Mouse (Mus musculus): ENCODE measurements around the gene Gm10644. TPM values are rescaled to one million over a fixed set of nuclear protein-coding genes. Genes with fewer than 3 reads are reported as not detected.

Gene Gm10644
- polyA plus RNA-seq, 1 experiment = not detected

GRCm38 (mm10) chr8:83914860-83915259 is 40.1 kb downstream of the Gm10644 start:
- no peaks in the 10 kb centered on the region for H3K27me3 ChIP-seq (replicated peaks)
- TF ChIP-seq GATA1 (IDR thresholded peaks at IDR 0.05; ENCODE audit: borderline replicate concordance, low read length) (no peak), FLI1 (IDR thresholded peaks at IDR 0.05; ENCODE audit: low read length) (no peak)

GRCm38 (mm10) chr8:83914232-83914631 is 40.8 kb downstream of the Gm10644 start:
- H3K36me3 ChIP-seq (replicated peaks; ENCODE audit: low read length) = peaks cover 4% of the 10 kb centered on the region
- H3K27me3 ChIP-seq (replicated peaks) = peaks cover 3% of the 10 kb centered on the region
- no peak overlapping the region for H3K4me3 ChIP-seq (replicated peaks)
- TF ChIP-seq FLI1 (IDR thresholded peaks at IDR 0.05; ENCODE audit: low read length) (no peak), GATA1 (IDR thresholded peaks at IDR 0.05; ENCODE audit: borderline replicate concordance, low read length) (no peak)
- H3K9me3 ChIP-seq = no peaks in the 10 kb centered on the region
- H3K4me1 ChIP-seq = peaks cover 78% of the 10 kb centered on the region

More at GRCm38 (mm10) chr8:83914860-83915259, 40.1 kb downstream of the Gm10644 start:
- Histone ChIP-seq H3K4me3 (replicated peaks) (peak overlapping the region; percentile 4), H3K36me3 (replicated peaks; ENCODE audit: low read length) (peaks cover 8% of the 10 kb centered on the region), H3K4me1 (peaks cover 72% of the 10 kb centered on the region), H3K9me3 (no peaks in the 10 kb centered on the region)

GRCm38 (mm10) chr8:83911809-83912731 is 42.9 kb downstream of the Gm10644 start:
- Histone ChIP-seq H3K27me3 (replicated peaks) (peaks cover 9% of the 10 kb centered on the region), H3K9me3 (no peaks in the 10 kb centered on the region), H3K36me3 (replicated peaks; ENCODE audit: low read length) (no peaks in the 10 kb centered on the region), H3K4me1 (peaks cover 86% of the 10 kb centered on the region), H3K4me3 (replicated peaks) (no peak overlapping the region)
- TF ChIP-seq GATA1 (IDR thresholded peaks at IDR 0.05; ENCODE audit: borderline replicate concordance, low read length) (no peak), FLI1 (IDR thresholded peaks at IDR 0.05; ENCODE audit: low read length) (no peak)

- H3K4me3 ChIP-seq (replicated peaks) = no peak overlapping the region
- no peaks in the 10 kb centered on the region for H3K9me3 ChIP-seq
- TF ChIP-seq FLI1 (IDR thresholded peaks at IDR 0.05; ENCODE audit: low read length) (no peak), GATA1 (IDR thresholded peaks at IDR 0.05; ENCODE audit: borderline replicate concordance, low read length) (no peak)
- peaks cover 12% of the 10 kb centered on the region for H3K27me3 ChIP-seq (replicated peaks)
- no peaks in the 10 kb centered on the region for H3K36me3 ChIP-seq (replicated peaks; ENCODE audit: low read length)
- H3K4me1 ChIP-seq = peaks cover 93% of the 10 kb centered on the region
Observed at GRCm38 (mm10) chr8:83909311-83909710, 45.7 kb downstream of the Gm10644 start.

- TF ChIP-seq FLI1 (IDR thresholded peaks at IDR 0.05; ENCODE audit: low read length) (no peak), GATA1 (IDR thresholded peaks at IDR 0.05; ENCODE audit: borderline replicate concordance, low read length) (no peak)
Observed at GRCm38 (mm10) chr8:83908583-83908982, 46.4 kb downstream of the Gm10644 start.

GRCm38 (mm10) chr8:83902961-83903666 is 51.9 kb downstream of the Gm10644 start:
- no peaks in the 10 kb centered on the region for H3K36me3 ChIP-seq (replicated peaks; ENCODE audit: low read length)
- H3K27me3 ChIP-seq (replicated peaks) = peaks cover 58% of the 10 kb centered on the region
- H3K4me1 ChIP-seq = peaks cover 87% of the 10 kb centered on the region
- no peaks in the 10 kb centered on the region for H3K9me3 ChIP-seq
- H3K4me3 ChIP-seq (replicated peaks) = no peak overlapping the region
- TF ChIP-seq GATA1 (IDR thresholded peaks at IDR 0.05; ENCODE audit: borderline replicate concordance, low read length) (no peak), FLI1 (IDR thresholded peaks at IDR 0.05; ENCODE audit: low read length) (no peak)

More at GRCm38 (mm10) chr8:83908583-83908982, 46.4 kb downstream of the Gm10644 start:
- Histone ChIP-seq H3K9me3 (no peaks in the 10 kb centered on the region), H3K4me1 (peaks cover 93% of the 10 kb centered on the region), H3K4me3 (replicated peaks) (no peak overlapping the region), H3K27me3 (replicated peaks) (peaks cover 16% of the 10 kb centered on the region), H3K36me3 (replicated peaks; ENCODE audit: low read length) (no peaks in the 10 kb centered on the region)

GRCm38 (mm10) chr8:83901566-83902485 is 53.2 kb downstream of the Gm10644 start:
- H3K4me3 ChIP-seq (replicated peaks) = peak overlapping the region; percentile 92
- H3K4me1 ChIP-seq = peaks cover 85% of the 10 kb centered on the region

GRCm38 (mm10) chr8:83900957-83901270 is 54.1 kb downstream of the Gm10644 start:
- peaks cover 83% of the 10 kb centered on the region for H3K4me1 ChIP-seq
- TF ChIP-seq FLI1 (IDR thresholded peaks at IDR 0.05; ENCODE audit: low read length) (no peak), GATA1 (IDR thresholded peaks at IDR 0.05; ENCODE audit: borderline replicate concordance, low read length) (no peak)
- H3K4me3 ChIP-seq (replicated peaks) = peak overlapping the region; percentile 92
- H3K27me3 ChIP-seq (replicated peaks) = peaks cover 68% of the 10 kb centered on the region
- no peaks in the 10 kb centered on the region for H3K36me3 ChIP-seq (replicated peaks; ENCODE audit: low read length)
- H3K9me3 ChIP-seq = no peaks in the 10 kb centered on the region

More at GRCm38 (mm10) chr8:83901566-83902485, 53.2 kb downstream of the Gm10644 start:
- no peaks in the 10 kb centered on the region for H3K9me3 ChIP-seq
- no peak for TF ChIP-seq GATA1 (IDR thresholded peaks at IDR 0.05; ENCODE audit: borderline replicate concordance, low read length)
- H3K27me3 ChIP-seq (replicated peaks) = peaks cover 64% of the 10 kb centered on the region
- no peaks in the 10 kb centered on the region for H3K36me3 ChIP-seq (replicated peaks; ENCODE audit: low read length)

GRCm38 (mm10) chr8:83900266-83900956 is 54.6 kb downstream of the Gm10644 start:
- Histone ChIP-seq H3K4me3 (replicated peaks) (peak overlapping the region; percentile 92), H3K27me3 (replicated peaks) (peaks cover 72% of the 10 kb centered on the region), H3K9me3 (no peaks in the 10 kb centered on the region), H3K4me1 (peaks cover 83% of the 10 kb centered on the region), H3K36me3 (replicated peaks; ENCODE audit: low read length) (no peaks in the 10 kb centered on the region)
- TF ChIP-seq GATA1 (IDR thresholded peaks at IDR 0.05; ENCODE audit: borderline replicate concordance, low read length) (no peak), FLI1 (IDR thresholded peaks at IDR 0.05; ENCODE audit: low read length) (no peak)

All from megakaryocyte, embryonic 14.5 days (primary cell).